Comparison of ENCODE assay signal across 8 mouse cellular contexts in genomic region chr8:128551421-128552139, GRCm38 (mm10).
DNase-seq lines count a peak whose midpoint lies in the region; ATAC-seq lines count a peak whose summit lies in the region.

No protein-coding gene starts in this region.

- peak; percentile 99 for ATAC-seq in granulocyte monocyte progenitor cell, adult 5-6 weeks (replicated peaks; ENCODE audit: poor library complexity, severe bottlenecking)

- peak; percentile 77 for DNase-seq in ES-CJ7 (ENCODE audit: low read depth, low spot score)
- DNase-seq in adrenal gland, postnatal 14 days: peak; percentile 81
- peak; percentile 50 for DNase-seq in embryo, embryonic 9.5 days (ENCODE audit: extremely low spot score)
- peak; percentile 70 for DNase-seq in layer of hippocampus, adult 9-10 months (ENCODE audit: low spot score)
- DNase-seq in lung, postnatal 36 days: peak; percentile 79
- DNase-seq in right cerebral cortex, postnatal 14 days: peak; percentile 72
- peak; percentile 56 for DNase-seq in urinary bladder, postnatal 25 days (ENCODE audit: low spot score)

Comparison
In these comparisons a context has a peak if more than half of its experiments do, and no peak if none do; other contexts are left out.
1. Peak in every context shown above with its lines: DNase-seq and ATAC-seq.